Mouse (Mus musculus) neural tube, embryonic 11.5 days (tissue): ENCODE results near the gene Tpgs1. TPM values are rescaled to one million over a fixed set of nuclear protein-coding genes. Genes with fewer than 3 reads are reported as not detected.

Experiments
- ATAC-seq: fragments of 200-750 bp; cut with Nextera tagmentation; 2 replicates; pipeline ENCODE4 v1.8.0; 2017; ENCODE audit warnings: moderate number of reproducible peaks, mild to moderate bottlenecking, moderate TSS enrichment, moderate library complexity; ENCODE audit not compliant: insufficient read depth, low FRiP score, low TSS enrichment
- DNase-seq: peaks from one replicate; pipeline ENCODE4 v3.0.0-alpha.2; 2015; ENCODE audit warnings: low spot score
- H3K27ac ChIP-seq: fragments of 300-500 bp; sonication (generic); 2 replicates; pipeline ENCODE4 v1.5.1; 2014; ENCODE audit warnings: low read depth, mild to moderate bottlenecking, low read length
- H3K27me3 ChIP-seq: fragments of 300-500 bp; sonication (generic); 2 replicates; pipeline ENCODE4 v1.6.1; 2014; ENCODE audit warnings: mild to moderate bottlenecking, low read length, mixed read lengths; ENCODE audit not compliant: control insufficient read depth, insufficient read depth
- H3K36me3 ChIP-seq: fragments of 300-500 bp; sonication (generic); 2 replicates; pipeline ENCODE4 v1.6.1; 2014; ENCODE audit warnings: mild to moderate bottlenecking, low read length, moderate library complexity, mixed read lengths; ENCODE audit not compliant: control insufficient read depth, insufficient read depth
- H3K4me1 ChIP-seq: fragments of 300-500 bp; sonication (generic); 2 replicates; pipeline ENCODE4 v1.6.1; 2014; ENCODE audit warnings: low read length, mixed read lengths; ENCODE audit not compliant: control insufficient read depth, insufficient read depth
- H3K4me2 ChIP-seq: fragments of 300-500 bp; sonication (generic); 2 replicates; pipeline ENCODE4 v1.6.1; 2014; ENCODE audit warnings: low read depth, mild to moderate bottlenecking, moderate library complexity
- H3K4me3 ChIP-seq: fragments of 300-500 bp; sonication (generic); 2 replicates; pipeline ENCODE4 v1.5.1; 2014; ENCODE audit warnings: low read depth, low read length
- H3K9ac ChIP-seq: fragments of 300-500 bp; sonication (generic); 2 replicates; pipeline ENCODE4 v1.6.1; 2014; ENCODE audit warnings: mild to moderate bottlenecking, low read length
- H3K9me3 ChIP-seq: fragments of 300-500 bp; sonication (generic); 2 replicates; pipeline ENCODE4 v1.6.1; 2016; ENCODE audit warnings: low read length; ENCODE audit not compliant: control insufficient read depth
- WGBS: fragments of 180-500 bp; shearing (Covaris S2); extraction: QIAGEN DNeasy Blood & Tissue Kit; methylation state at CpG from one replicate; pipeline ENCODE4 v1.1.7; 2014; 5-methylcytosine and 5-hydroxymethylcytosine counted together
- polyA plus RNA-seq: library from polyadenylated mRNA; unstranded; fragments of >200 nt; fragmentation: Nextera tagmentation; extraction: Ambion mirVana; gene quantifications from 2 replicates; pipeline ENCODE4 v1.2.1, GENCODE M21; 2014

The Tpgs1 gene
- polyA plus RNA-seq, 1 experiment from 2014 or later = 71.2 TPM

- no peak overlapping the region for H3K9ac ChIP-seq
- 62% methylated on average over 3 of the region's 3 CpGs for WGBS
- ATAC-seq = no peak
- no peak overlapping the region for H3K4me2 ChIP-seq
- H3K27ac ChIP-seq = no peak overlapping the region
- H3K4me3 ChIP-seq = no peak overlapping the region
- H3K27me3 ChIP-seq = no peaks in the 10 kb centered on the region
- peaks cover 3% of the 10 kb centered on the region; the same call in 1 of the 2 replicates for H3K36me3 ChIP-seq
- no peaks in the 10 kb centered on the region for H3K9me3 ChIP-seq
- DNase-seq = no peak
- H3K4me1 ChIP-seq = peaks cover 16% of the 10 kb centered on the region
These were observed 2.9 kb downstream of the Tpgs1 start for GRCm38 (mm10) chr10:79672088-79672455.

DNA sequence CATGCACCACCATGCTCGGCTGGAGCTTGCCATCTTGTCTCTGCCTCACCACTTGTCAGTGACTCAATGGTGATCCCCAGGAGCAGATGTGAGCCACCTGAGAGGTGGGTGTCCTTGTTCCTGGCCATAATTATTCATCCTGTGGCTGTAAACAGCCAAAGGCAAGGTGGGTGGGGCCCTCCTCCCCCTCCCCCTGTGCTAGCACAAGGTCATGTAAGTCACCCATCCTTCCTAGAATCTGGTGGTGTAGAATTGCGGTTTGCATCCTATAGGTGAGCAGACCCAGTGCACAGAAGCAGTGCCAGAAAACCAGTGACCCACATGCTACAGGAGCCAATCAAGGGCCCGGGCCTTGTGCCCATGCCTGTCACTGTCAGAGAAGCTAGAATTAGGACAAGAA is 3.9 kb downstream of the Tpgs1 start:
- no peaks in the 10 kb centered on the region for H3K27me3 ChIP-seq

GRCm38 (mm10) chr10:79675346-79676035 is 6.3 kb downstream of the Tpgs1 start:
- no peak for ATAC-seq
- Histone ChIP-seq H3K4me1 (peaks cover 11% of the 10 kb centered on the region), H3K4me2 (no peak overlapping the region), H3K27ac (no peak overlapping the region), H3K27me3 (no peaks in the 10 kb centered on the region), H3K9ac (no peak overlapping the region), H3K36me3 (peaks cover 3% of the 10 kb centered on the region; the same call in 1 of the 2 replicates), H3K9me3 (no peaks in the 10 kb centered on the region), H3K4me3 (no peak overlapping the region)
- WGBS = 59% methylated on average over 44 of the region's 44 CpGs
- DNase-seq = no peak

More for the DNA sequence above, 3.9 kb downstream of the Tpgs1 start:
- DNase-seq (no peak), ATAC-seq (no peak)
- no peak overlapping the region for H3K9ac ChIP-seq
- H3K36me3 ChIP-seq = peaks cover 3% of the 10 kb centered on the region; the same call in 1 of the 2 replicates
- H3K9me3 ChIP-seq = no peaks in the 10 kb centered on the region
- no peak overlapping the region for H3K4me2 ChIP-seq
- H3K4me3 ChIP-seq = no peak overlapping the region
- peaks cover 16% of the 10 kb centered on the region for H3K4me1 ChIP-seq
- 91% methylated on average over 3 of the region's 3 CpGs for WGBS
- no peak overlapping the region for H3K27ac ChIP-seq

DNA sequence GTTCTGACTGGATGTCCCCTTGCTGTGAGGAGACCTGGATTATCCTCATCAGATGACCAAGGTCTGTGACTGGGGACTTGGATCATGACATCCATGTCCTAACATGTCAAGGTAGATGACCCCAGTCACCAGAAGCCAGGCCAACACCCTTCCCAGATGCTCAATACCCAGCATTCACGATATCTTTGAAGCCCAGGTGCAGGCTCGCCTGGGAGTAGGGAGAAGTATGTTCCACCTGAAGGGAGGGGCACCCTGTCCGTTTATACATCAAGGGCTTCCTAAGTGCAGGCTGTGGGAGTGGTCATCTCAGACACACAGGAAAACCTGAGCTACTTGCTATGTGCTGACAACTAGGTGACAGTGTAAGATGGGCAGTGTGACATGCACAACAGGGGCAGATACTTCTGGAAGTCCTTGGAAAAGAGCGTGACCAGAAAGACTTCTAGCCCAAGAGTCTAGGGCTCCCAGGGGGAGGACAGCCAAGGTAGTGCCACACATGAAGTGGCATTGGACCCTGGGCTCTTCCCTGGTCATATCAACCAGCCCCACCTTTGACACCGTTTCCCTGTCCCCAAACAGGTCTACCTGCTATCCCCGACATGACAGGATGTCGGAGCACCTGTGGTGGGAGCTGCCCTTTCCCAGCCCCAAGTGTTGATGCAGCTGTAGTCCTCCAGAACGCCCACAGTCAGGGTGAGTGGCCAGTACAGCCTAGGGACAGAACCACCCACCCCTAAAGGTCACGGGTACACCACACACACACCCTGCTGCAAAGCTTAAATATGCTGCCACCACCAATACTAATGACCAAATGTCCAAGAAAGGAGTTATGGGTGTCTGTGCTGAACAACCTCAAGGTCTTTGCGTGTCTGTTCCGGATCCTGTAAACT is 11.7 kb downstream of the Tpgs1 start:
- peak overlapping the region; percentile 61 for H3K4me2 ChIP-seq
- DNase-seq = no peak
- H3K27ac ChIP-seq = peak overlapping the region; percentile 64; the same call in 1 of the 2 replicates
- peaks cover 17% of the 10 kb centered on the region for H3K4me1 ChIP-seq
- H3K9ac ChIP-seq = peak overlapping the region; percentile 44
- H3K36me3 ChIP-seq = peaks cover 11% of the 10 kb centered on the region; the same call in 1 of the 2 replicates
- H3K9me3 ChIP-seq = no peaks in the 10 kb centered on the region
- WGBS = 42% methylated on average over 11 of the region's 11 CpGs
- peak; percentile 60 for ATAC-seq
- H3K27me3 ChIP-seq = no peaks in the 10 kb centered on the region
- H3K4me3 ChIP-seq = peak overlapping the region; percentile 92

GRCm38 (mm10) chr10:79681591-79682245 is 12.5 kb downstream of the Tpgs1 start, which contains the start of gene Cdc34:
Gene Cdc34 (plus strand): TSS chr10:79682195.
- H3K4me3 ChIP-seq = peak within 1 kb of the TSS; percentile 92
- peak; percentile 100 for DNase-seq
- peak within 1 kb of the TSS; percentile 64 for H3K27ac ChIP-seq
- WGBS = under 1% methylated on average over 66 of the region's 84 CpGs
- H3K9ac ChIP-seq = peak within 1 kb of the TSS; percentile 83
- H3K9me3 ChIP-seq = no peaks in the 10 kb centered on the region
- H3K36me3 ChIP-seq = peaks cover 12% of the 10 kb centered on the region
- H3K27me3 ChIP-seq = no peaks in the 10 kb centered on the region
- H3K4me2 ChIP-seq = peak within 1 kb of the TSS; percentile 83
- ATAC-seq = peak; percentile 88
- peaks cover 17% of the 10 kb centered on the region for H3K4me1 ChIP-seq

DNA sequence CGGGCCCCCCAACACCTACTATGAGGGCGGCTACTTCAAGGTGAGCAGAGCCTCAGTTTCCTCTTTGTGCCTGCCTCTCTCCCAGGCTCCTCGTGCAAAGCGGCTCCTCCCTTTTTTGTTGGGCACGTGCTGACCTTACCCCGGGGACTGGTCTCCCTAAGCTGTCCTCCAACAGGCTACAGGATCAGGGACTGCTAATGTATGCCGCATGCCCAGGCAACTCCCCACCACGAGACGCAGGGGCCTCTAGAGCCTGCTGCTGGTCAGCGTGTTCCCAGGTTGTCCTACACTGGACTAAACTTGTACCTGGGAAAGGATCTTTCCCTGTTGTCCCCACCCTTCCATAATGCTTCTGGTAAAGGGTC is 13.4 kb downstream of the Tpgs1 start:
- Histone ChIP-seq H3K4me1 (peaks cover 17% of the 10 kb centered on the region), H3K4me3 (peak overlapping the region; percentile 92), H3K36me3 (peaks cover 18% of the 10 kb centered on the region), H3K27ac (0 out of 2 replicates have a peak overlapping the region, but pooled peaks have one; percentile 39), H3K9me3 (no peaks in the 10 kb centered on the region), H3K27me3 (no peaks in the 10 kb centered on the region), H3K9ac (peak overlapping the region; percentile 83), H3K4me2 (peak overlapping the region; percentile 83)
- no peak for DNase-seq
- WGBS = 0% methylated on average over 10 of the region's 10 CpGs
- ATAC-seq = no peak; the same call in none of the 2 replicates

DNA sequence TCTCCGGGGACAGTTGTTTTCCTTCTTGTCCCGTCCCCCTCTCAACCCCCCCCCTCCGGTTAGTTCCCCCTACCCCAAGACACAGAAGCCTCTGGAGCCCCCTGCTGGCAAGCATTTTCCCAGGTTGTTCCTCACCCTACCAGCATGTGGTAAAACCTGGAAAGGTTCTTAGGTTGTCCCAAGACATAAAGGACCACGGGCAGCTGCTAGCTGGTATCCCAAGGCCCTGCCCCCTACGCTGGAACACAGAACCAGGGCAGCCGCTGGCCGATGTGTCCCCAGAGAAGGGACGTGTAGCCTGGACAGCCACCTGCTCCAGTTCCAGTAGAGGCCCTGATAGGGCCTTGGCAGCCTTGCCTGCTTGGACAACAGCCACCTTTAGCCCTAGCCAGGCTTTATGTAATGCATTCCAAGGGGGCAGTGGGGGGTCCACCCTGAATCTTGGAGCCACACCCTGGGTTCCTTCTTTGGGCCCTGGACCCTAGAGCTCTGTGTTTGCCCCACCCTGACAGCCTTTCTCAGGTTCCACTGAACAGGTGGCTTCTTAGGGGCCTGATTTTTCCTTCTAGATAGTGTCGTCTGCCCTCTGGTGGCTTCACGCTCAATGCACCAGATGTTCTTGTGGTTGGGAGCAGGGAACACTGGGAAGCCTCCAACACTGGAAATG is 13.9 kb downstream of the Tpgs1 start:
- Histone ChIP-seq H3K4me2 (peak overlapping the region; percentile 83), H3K9ac (peak overlapping the region; percentile 83), H3K27me3 (no peaks in the 10 kb centered on the region), H3K9me3 (no peaks in the 10 kb centered on the region), H3K4me1 (peaks cover 17% of the 10 kb centered on the region), H3K36me3 (peaks cover 18% of the 10 kb centered on the region), H3K27ac (no peak overlapping the region), H3K4me3 (peak overlapping the region; percentile 92)
- WGBS = 5% methylated on average over 10 of the region's 10 CpGs
- DNase-seq = peak; percentile 61
- no peak for ATAC-seq
